Mouse (Mus musculus) embryonic facial prominence, embryonic 12.5 days (tissue): ENCODE measurements around the gene Rims1. TPM values are rescaled to one million over a fixed set of nuclear protein-coding genes. Genes with fewer than 3 reads are reported as not detected.

ENCODE experiments used
- ATAC-seq: fragments of 200-750 bp; cut with Nextera tagmentation; 2 replicates; pipeline ENCODE4 v1.8.0; 2017; ENCODE audit not compliant: insufficient number of reproducible peaks, insufficient read depth, low FRiP score, low TSS enrichment
- H3K27ac ChIP-seq: fragments of 300-500 bp; sonication (generic); 2 replicates; pipeline ENCODE4 v1.5.1; 2016; ENCODE audit warnings: mild to moderate bottlenecking
- H3K27me3 ChIP-seq: fragments of 300-500 bp; sonication (generic); 2 replicates; pipeline ENCODE4 v1.6.1; 2016; ENCODE audit warnings: mild to moderate bottlenecking, moderate library complexity
- H3K36me3 ChIP-seq: fragments of 300-500 bp; sonication (generic); 2 replicates; pipeline ENCODE4 v1.6.1; 2016; ENCODE audit warnings: mild to moderate bottlenecking
- H3K4me1 ChIP-seq: fragments of 300-500 bp; sonication (generic); 2 replicates; pipeline ENCODE4 v1.6.1; 2016
- H3K4me2 ChIP-seq: fragments of 300-500 bp; sonication (generic); replicated peaks from 2 replicates; pipeline ENCODE4 v1.6.1; 2016; ENCODE audit warnings: mild to moderate bottlenecking, moderate library complexity
- H3K4me3 ChIP-seq: fragments of 300-500 bp; sonication (generic); 2 replicates; pipeline ENCODE4 v1.5.1; 2016; ENCODE audit warnings: mild to moderate bottlenecking
- H3K9ac ChIP-seq: fragments of 300-500 bp; sonication (generic); 2 replicates; pipeline ENCODE4 v1.6.1; 2016; ENCODE audit warnings: mild to moderate bottlenecking, moderate library complexity
- H3K9me3 ChIP-seq: fragments of 300-500 bp; sonication (generic); 2 replicates; pipeline ENCODE4 v1.6.1; 2016; ENCODE audit warnings: mild to moderate bottlenecking, moderate library complexity
- WGBS: fragments of 180-500 bp; shearing (Covaris S2); methylation state at CpG from one replicate; pipeline ENCODE4 v1.1.7; 2016; 5-methylcytosine and 5-hydroxymethylcytosine counted together
- polyA plus RNA-seq: library from polyadenylated mRNA; unstranded; fragments of >200 nt; fragmentation: Nextera tagmentation; extraction: Ambion mirVana; gene quantifications from 2 replicates; pipeline ENCODE4 v1.2.1, GENCODE M21; 2016

Rims1 gene
- polyA plus RNA-seq, 1 experiment from 2014 or later, result 4.0 TPM

DNA sequence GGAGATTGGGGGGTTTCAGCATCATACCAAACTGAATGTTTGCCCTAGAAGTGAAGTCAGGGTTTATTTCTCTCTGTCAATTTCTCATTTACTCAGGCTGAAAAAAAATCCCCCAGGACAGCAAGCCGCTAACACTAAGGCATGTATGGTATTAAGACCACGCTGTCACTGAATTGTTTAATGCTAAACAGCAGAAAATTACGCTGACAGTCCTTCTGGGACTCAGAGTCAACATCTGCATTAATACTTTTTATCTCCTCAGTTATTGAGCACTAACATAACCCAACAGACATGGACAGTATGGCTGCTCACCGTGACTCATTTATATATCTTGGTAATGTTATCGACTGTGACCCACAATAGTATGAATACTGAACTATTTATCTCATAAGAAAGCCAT is 43.0 kb downstream of the Rims1 start:
- WGBS, result 86% methylated on average over 5 of the region's 5 CpGs
- H3K9ac ChIP-seq, result no peak overlapping the region
- no peak overlapping the region for H3K27ac ChIP-seq
- no peak overlapping the region for H3K4me2 ChIP-seq
- no peaks in the 10 kb centered on the region for H3K4me1 ChIP-seq
- H3K27me3 ChIP-seq, result no peaks in the 10 kb centered on the region
- no peak overlapping the region for H3K4me3 ChIP-seq
- no peaks in the 10 kb centered on the region for H3K36me3 ChIP-seq
- no peaks in the 10 kb centered on the region for H3K9me3 ChIP-seq
- no peak for ATAC-seq

DNA sequence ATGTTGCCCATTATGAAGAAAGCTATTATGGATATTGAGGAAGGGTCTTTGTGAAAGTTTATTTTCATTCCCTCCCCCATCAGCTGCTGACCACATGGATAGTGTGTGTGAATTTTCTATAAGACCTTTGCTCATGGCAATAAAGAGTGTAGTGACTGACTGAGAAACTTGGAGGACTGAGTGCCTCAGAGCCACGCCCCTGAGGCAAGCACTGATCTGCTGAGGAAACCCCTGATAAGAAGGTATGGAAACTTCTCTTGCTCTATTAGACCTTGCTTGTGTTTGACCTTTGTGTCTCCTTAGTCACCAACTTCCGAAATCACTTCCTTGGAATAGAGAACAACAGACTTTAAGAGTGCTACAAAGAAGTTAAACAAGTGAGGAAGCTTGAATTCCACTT is 55.3 kb downstream of the Rims1 start:
- no peaks in the 10 kb centered on the region for H3K9me3 ChIP-seq
- no peak overlapping the region for H3K4me3 ChIP-seq
- H3K36me3 ChIP-seq, result no peaks in the 10 kb centered on the region
- WGBS, result 79% methylated on average over 2 of the region's 2 CpGs
- no peak overlapping the region for H3K27ac ChIP-seq
- no peaks in the 10 kb centered on the region for H3K4me1 ChIP-seq
- no peak overlapping the region for H3K9ac ChIP-seq
- no peaks in the 10 kb centered on the region for H3K27me3 ChIP-seq
- ATAC-seq, result no peak
- no peak overlapping the region for H3K4me2 ChIP-seq

DNA sequence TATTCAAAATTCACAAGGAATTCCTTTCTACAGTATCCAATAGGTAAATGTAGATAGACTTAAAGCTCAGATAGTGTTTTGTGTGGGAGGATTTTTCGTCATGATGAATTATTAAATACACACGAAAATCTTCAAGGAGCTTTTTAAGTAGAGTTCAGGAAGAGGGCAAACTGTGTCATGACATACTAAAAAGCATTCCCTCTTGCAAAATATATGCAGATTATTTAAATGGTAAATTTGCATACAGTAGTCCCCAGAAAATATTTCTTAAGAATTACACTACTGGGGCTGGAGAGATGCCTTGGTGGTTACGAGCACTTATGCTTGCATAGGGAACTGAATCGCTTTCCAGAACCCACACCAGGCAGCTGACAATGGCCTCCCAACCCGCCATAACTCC is 61.1 kb downstream of the Rims1 start:
- no peak for ATAC-seq
- 93% methylated on average over 5 of the region's 5 CpGs for WGBS
- H3K36me3 ChIP-seq, result no peaks in the 10 kb centered on the region

DNA sequence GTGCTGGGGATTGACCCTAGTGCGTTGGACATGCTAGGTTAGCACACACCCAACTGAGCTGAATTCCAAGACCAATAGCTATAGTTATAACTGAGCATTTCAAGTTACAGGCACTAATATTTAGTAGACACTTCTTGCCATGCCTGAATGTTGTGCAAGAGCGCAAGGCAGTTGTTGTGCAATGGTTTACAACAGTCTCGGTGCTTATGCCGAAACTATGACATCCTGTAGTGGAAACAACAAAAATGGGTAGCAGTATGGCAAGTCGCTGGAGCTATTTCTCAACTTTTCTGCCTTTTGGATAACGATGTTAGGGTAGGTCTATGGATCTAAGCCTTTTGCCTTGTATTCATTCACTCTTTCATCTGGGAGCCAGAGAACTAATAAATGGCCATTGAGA is 68.3 kb downstream of the Rims1 start:
- H3K4me1 ChIP-seq, result no peaks in the 10 kb centered on the region
- 90% methylated on average over 6 of the region's 6 CpGs for WGBS

More for the DNA sequence above, 61.1 kb downstream of the Rims1 start:
- Histone ChIP-seq H3K9ac (no peak overlapping the region), H3K27ac (no peak overlapping the region), H3K9me3 (no peaks in the 10 kb centered on the region), H3K4me1 (no peaks in the 10 kb centered on the region), H3K4me2 (no peak overlapping the region), H3K27me3 (no peaks in the 10 kb centered on the region), H3K4me3 (no peak overlapping the region)

DNA sequence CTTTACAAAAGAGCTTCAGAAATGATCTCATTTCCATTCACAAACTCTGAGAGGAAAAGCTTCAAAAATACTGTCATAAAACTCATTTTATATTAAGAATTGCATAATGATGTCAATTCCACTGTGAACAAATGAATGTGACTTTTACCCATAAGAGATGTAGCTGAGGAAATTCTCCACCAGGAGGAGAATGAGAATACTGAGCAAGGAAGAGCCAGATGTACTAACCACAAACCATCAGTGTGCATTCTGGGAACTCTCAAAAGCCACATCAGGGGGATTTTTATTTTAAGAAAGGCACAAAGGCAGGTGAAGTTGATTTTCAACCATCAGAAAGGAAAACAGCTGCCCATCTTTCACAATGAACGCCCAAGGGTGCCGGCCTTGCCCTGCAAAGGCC is 71.4 kb downstream of the Rims1 start:
- ATAC-seq, result no peak
- Histone ChIP-seq H3K4me3 (no peak overlapping the region), H3K27me3 (no peaks in the 10 kb centered on the region), H3K4me2 (no peak overlapping the region), H3K36me3 (no peaks in the 10 kb centered on the region), H3K27ac (no peak overlapping the region), H3K4me1 (no peaks in the 10 kb centered on the region), H3K9ac (no peak overlapping the region), H3K9me3 (no peaks in the 10 kb centered on the region)
- WGBS, result 89% methylated on average over 2 of the region's 2 CpGs

More for the DNA sequence above, 68.3 kb downstream of the Rims1 start:
- H3K36me3 ChIP-seq, result no peaks in the 10 kb centered on the region
- no peaks in the 10 kb centered on the region for H3K9me3 ChIP-seq
- ATAC-seq, result no peak
- no peak overlapping the region for H3K9ac ChIP-seq
- H3K27ac ChIP-seq, result no peak overlapping the region
- H3K4me3 ChIP-seq, result no peak overlapping the region
- H3K27me3 ChIP-seq, result no peaks in the 10 kb centered on the region
- no peak overlapping the region for H3K4me2 ChIP-seq

DNA sequence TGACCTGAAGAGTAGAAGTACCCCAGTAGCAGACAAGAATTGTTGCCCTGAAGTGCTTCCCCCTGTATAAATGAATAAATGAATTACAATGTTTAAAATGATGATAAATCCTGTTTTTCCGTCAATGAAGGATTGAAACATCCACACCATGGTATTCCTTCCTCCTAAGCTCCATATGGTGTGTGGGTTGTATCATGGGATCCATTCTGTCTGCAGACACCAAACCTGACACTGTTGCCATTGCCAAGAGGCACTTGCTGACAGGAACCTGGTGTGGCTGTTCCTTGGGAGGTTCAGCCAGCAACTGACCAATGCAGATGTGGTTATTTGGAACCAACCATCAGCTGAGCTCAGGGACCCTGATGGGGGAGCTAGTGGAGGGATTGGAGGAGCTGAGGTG is 72.5 kb downstream of the Rims1 start:
- WGBS, result 91% methylated on average over 1 of the region's 1 CpGs
- Histone ChIP-seq H3K27ac (no peak overlapping the region), H3K4me3 (no peak overlapping the region), H3K9me3 (no peaks in the 10 kb centered on the region), H3K9ac (no peak overlapping the region), H3K4me2 (no peak overlapping the region), H3K4me1 (no peaks in the 10 kb centered on the region), H3K36me3 (no peaks in the 10 kb centered on the region), H3K27me3 (no peaks in the 10 kb centered on the region)
- no peak for ATAC-seq

DNA sequence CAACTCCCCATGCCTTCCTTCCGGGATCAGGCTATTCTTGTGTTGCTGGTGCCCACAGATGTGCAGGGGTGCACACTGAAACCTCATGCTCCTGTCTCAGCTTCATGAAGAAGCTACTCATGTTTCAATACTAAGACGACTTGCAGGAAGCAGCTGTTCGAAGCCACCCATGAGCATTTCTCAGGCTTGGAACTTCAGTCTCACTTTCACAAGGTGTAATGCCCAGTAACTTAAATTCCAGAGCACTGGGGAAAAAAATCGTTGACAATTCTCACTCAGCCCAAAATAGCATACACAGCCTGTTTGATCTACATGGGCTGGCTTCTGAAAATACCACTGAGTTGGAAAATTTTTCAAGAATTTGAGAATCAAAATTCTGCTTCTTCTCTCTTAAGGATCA is 77.6 kb downstream of the Rims1 start:
- Histone ChIP-seq H3K4me1 (no peaks in the 10 kb centered on the region), H3K4me2 (no peak overlapping the region), H3K27me3 (no peaks in the 10 kb centered on the region), H3K27ac (no peak overlapping the region), H3K36me3 (no peaks in the 10 kb centered on the region), H3K4me3 (no peak overlapping the region), H3K9ac (no peak overlapping the region), H3K9me3 (no peaks in the 10 kb centered on the region)
- no peak for ATAC-seq
- WGBS, result 68% methylated on average over 4 of the region's 4 CpGs

DNA sequence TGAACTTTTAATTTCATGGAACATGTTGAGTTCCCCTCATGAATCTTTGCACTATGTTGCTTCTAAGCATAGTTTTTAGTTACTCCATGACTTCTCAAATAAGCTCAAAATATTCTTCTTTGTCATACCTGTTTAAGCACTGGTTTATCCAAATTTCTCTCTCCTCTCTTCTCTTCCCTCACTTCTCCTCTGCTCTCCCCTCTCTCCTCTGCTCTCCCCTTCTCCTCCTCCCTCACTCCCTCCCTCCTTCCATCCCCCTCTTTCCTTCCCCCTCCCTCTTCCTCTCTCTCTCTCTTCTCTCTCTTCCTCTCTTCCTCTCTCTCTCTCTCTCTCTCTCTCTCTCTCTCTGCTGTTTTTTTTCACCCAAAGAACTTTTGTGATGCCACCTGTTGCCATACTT is 84.1 kb downstream of the Rims1 start:
- Histone ChIP-seq H3K9ac (no peak overlapping the region), H3K27me3 (no peaks in the 10 kb centered on the region), H3K9me3 (no peaks in the 10 kb centered on the region), H3K4me1 (no peaks in the 10 kb centered on the region), H3K4me2 (no peak overlapping the region), H3K27ac (no peak overlapping the region), H3K4me3 (no peak overlapping the region), H3K36me3 (no peaks in the 10 kb centered on the region)
- no peak for ATAC-seq

DNA sequence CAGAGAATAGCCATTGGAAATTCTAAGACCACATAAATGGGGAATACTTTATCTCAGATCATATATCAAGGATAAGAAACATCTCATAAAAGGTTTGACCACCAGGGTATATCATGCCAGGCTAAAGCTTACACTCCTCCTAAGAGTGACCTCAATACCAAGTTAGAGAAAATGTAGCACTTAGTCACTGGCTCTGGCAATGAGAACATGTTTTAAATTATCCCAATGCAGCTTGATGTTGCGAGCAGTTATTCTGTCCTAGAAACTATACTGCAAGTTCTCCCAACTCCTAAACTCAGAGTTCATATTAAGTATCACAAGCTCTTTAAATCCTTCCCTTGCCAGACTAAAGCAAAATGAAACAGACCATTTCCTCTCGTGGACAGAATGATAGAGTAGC is 85.1 kb downstream of the Rims1 start:
- H3K4me2 ChIP-seq, result no peak overlapping the region
- no peak for ATAC-seq
- H3K36me3 ChIP-seq, result no peaks in the 10 kb centered on the region
- no peak overlapping the region for H3K27ac ChIP-seq
- no peak overlapping the region for H3K9ac ChIP-seq
- H3K27me3 ChIP-seq, result no peaks in the 10 kb centered on the region
- no peaks in the 10 kb centered on the region for H3K9me3 ChIP-seq
- no peak overlapping the region for H3K4me3 ChIP-seq
- WGBS, result 78% methylated on average over 2 of the region's 2 CpGs
- H3K4me1 ChIP-seq, result no peaks in the 10 kb centered on the region

DNA sequence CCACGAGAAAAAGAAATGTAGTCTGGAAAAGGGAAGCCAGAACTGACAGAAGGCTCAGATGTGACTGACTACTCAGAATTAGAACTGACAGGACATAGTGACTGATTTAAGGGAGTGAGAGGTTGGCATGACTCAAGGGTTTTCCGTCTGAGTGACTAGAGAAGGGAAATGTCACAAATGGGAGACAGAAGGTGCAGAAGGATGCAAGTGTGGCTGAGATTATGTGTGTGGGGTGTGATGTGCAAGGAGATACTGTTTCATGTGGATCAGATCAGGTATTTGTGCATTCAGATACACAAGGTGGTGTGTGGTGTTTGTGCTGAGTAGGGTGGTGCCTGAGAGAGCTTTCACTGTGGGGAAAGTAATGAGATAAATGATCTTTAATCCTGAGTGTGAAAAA is 96.3 kb downstream of the Rims1 start:
- no peaks in the 10 kb centered on the region for H3K27me3 ChIP-seq

DNA sequence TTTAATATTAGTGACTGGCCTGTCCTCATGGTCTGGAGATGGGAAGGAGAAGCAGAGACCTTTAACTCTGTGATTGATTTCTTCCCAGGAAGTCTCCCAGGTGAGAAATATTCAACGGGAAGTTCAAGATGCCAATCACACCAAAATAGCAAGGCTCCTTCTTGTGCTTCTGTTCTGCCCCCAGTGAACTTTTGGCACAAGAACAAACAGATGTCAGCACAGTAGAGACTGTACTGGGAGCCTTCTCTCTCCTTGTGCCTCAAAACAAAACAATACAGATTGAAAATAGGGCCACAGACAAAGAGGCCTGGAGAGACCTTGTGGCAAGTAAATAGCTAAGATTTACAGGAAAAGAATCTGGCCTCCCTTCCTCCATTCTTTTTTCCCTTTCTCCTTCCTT is 110.7 kb downstream of the Rims1 start:
- no peak for ATAC-seq
- WGBS, result 21% methylated on average over 1 of the region's 1 CpGs
- Histone ChIP-seq H3K4me1 (no peaks in the 10 kb centered on the region), H3K9me3 (no peaks in the 10 kb centered on the region), H3K4me3 (no peak overlapping the region), H3K4me2 (no peak overlapping the region), H3K9ac (no peak overlapping the region), H3K36me3 (no peaks in the 10 kb centered on the region), H3K27me3 (no peaks in the 10 kb centered on the region), H3K27ac (no peak overlapping the region)

More for the DNA sequence above, 96.3 kb downstream of the Rims1 start:
- 41% methylated on average over 2 of the region's 2 CpGs for WGBS
- H3K27ac ChIP-seq, result no peak overlapping the region
- H3K4me1 ChIP-seq, result no peaks in the 10 kb centered on the region
- H3K4me2 ChIP-seq, result no peak overlapping the region
- no peaks in the 10 kb centered on the region for H3K9me3 ChIP-seq
- no peak overlapping the region for H3K9ac ChIP-seq
- no peaks in the 10 kb centered on the region for H3K36me3 ChIP-seq
- no peak overlapping the region for H3K4me3 ChIP-seq
- no peak for ATAC-seq

DNA sequence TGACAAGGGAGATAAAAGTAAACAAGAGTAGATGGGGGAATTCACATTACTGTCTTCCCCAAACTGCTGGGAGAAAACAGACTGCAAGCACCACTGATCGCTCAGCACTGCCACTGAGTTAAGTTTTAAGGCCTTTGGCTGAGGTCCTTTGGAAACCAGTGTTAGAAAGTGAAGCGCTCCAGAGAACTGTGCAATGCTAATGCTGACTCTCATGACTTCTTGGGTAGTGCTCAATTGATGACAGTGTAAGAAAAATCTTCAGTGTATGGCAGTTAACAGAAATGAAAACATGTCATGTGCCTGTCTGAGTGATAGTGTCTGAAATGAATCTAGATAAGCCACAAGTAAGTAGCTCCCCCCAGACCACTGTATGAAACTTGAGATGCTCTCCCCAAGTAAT is 111.3 kb downstream of the Rims1 start:
- Histone ChIP-seq H3K36me3 (no peaks in the 10 kb centered on the region), H3K4me2 (no peak overlapping the region), H3K9ac (no peak overlapping the region), H3K4me1 (no peaks in the 10 kb centered on the region), H3K4me3 (no peak overlapping the region), H3K9me3 (no peaks in the 10 kb centered on the region), H3K27me3 (no peaks in the 10 kb centered on the region), H3K27ac (no peak overlapping the region)
- 77% methylated on average over 2 of the region's 2 CpGs for WGBS
- no peak for ATAC-seq

DNA sequence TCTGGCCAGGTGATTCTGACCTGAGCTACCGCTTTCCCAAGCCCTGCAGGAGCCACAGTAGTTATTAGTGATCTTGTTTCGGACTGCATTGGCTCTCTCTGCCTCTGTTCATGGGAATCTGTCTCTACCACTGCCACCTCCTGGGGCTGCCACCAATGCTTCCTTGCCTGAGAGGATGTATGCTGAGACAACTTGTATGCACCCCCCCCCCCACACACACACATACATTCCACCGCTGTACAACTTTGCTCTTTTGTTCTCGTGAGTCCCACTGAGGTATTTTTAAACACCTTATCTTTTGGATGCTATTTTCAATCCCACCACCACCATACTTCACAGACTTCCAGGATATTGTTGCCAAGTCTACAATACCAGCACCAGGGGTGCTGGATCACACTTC is 122.3 kb downstream of the Rims1 start:
- no peaks in the 10 kb centered on the region for H3K36me3 ChIP-seq
- no peak overlapping the region for H3K9ac ChIP-seq
- 82% methylated on average over 4 of the region's 4 CpGs for WGBS
- ATAC-seq, result no peak
- no peak overlapping the region for H3K4me3 ChIP-seq
- H3K27ac ChIP-seq, result no peak overlapping the region
- H3K27me3 ChIP-seq, result no peaks in the 10 kb centered on the region
- no peak overlapping the region for H3K4me2 ChIP-seq
- no peaks in the 10 kb centered on the region for H3K4me1 ChIP-seq
- H3K9me3 ChIP-seq, result no peaks in the 10 kb centered on the region
